11 mouse cellular contexts compared by ENCODE assay signal in genomic region chr16:31589576-31589975, GRCm38 (mm10).
DNase-seq lines count a peak whose midpoint lies in the region; ATAC-seq and TF ChIP-seq lines count a peak whose summit lies in the region.
"Had no signal": no experiment of that assay in that cellular context is flagged by ENCODE, and none has a peak within 500 bp of the region (broad histone marks: within the 10 kb centered on the region; RNA-seq: fewer than 3 reads in every experiment).

No protein-coding gene starts in this region.

- H3K4me1 ChIP-seq in embryonic facial prominence, embryonic 10.5 days, result peaks cover 59% of the 10 kb centered on the region
- H3K4me1 ChIP-seq in forebrain, embryonic 16.5 days (replicated peaks; ENCODE audit: control insufficient read depth, insufficient read depth, low read length), result peaks cover 36% of the 10 kb centered on the region
- H3K4me1 ChIP-seq in midbrain, postnatal 0 days (ENCODE audit: insufficient read depth, low read length), result peaks cover 14% of the 10 kb centered on the region
- peaks cover 12% of the 10 kb centered on the region for H3K4me1 ChIP-seq in intestine, postnatal 0 days (replicated peaks; ENCODE audit: control insufficient read depth, insufficient read depth, low read length)
- H3K4me1 ChIP-seq in intestine, embryonic 16.5 days (ENCODE audit: control insufficient read depth, insufficient read depth, low read length), result peaks cover 24% of the 10 kb centered on the region

- ATAC-seq in forebrain, embryonic 16.5 days, result no peak
- no peak for ATAC-seq in midbrain, postnatal 0 days (ENCODE audit: low FRiP score)
- no peak for ATAC-seq in intestine, postnatal 0 days
- no peak for ATAC-seq in intestine, embryonic 16.5 days

- H3K4me3 ChIP-seq in layer of hippocampus, adult 2 months, result no peak overlapping the region
- H3K4me3 ChIP-seq in embryonic facial prominence, embryonic 10.5 days, result no peak overlapping the region
- no peak overlapping the region for H3K4me3 ChIP-seq in forebrain, embryonic 16.5 days (replicated peaks; ENCODE audit: low read length)
- H3K4me3 ChIP-seq in midbrain, postnatal 0 days (ENCODE audit: low read depth, low read length), result no peak overlapping the region
- no peak overlapping the region for H3K4me3 ChIP-seq in intestine, postnatal 0 days (ENCODE audit: low read depth, low read length)
- H3K4me3 ChIP-seq in intestine, embryonic 16.5 days (ENCODE audit: low read length), result no peak overlapping the region
- H3K4me3 ChIP-seq: liver, embryonic 13.5 days had no signal

- DNase-seq in layer of hippocampus, adult 2 months (ENCODE audit: low spot score in 2 of 2), result no peak
- no peak for DNase-seq in layer of hippocampus, adult 9-11 months
- no peak for DNase-seq in embryonic facial prominence, embryonic 10.5 days (ENCODE audit: low spot score)
- no peak for DNase-seq in midbrain, postnatal 0 days (ENCODE audit: low spot score)
- DNase-seq in spleen, postnatal 36 days (ENCODE audit: low spot score in 2 of 2), result no peak
- DNase-seq: cerebellum, postnatal 36 days; kidney, adult 8-10 months; liver, embryonic 13.5 days had no signal

- 0 out of 2 replicates have a peak, but pooled peaks cover 9% of the 10 kb centered on the region for H3K27me3 ChIP-seq in embryonic facial prominence, embryonic 10.5 days (replicated peaks; ENCODE audit: low read depth, poor library complexity, severe bottlenecking)
- no peaks in the 10 kb centered on the region for H3K27me3 ChIP-seq in forebrain, embryonic 16.5 days (replicated peaks; ENCODE audit: control insufficient read depth, insufficient read depth, low read length)
- no peaks in the 10 kb centered on the region for H3K27me3 ChIP-seq in midbrain, postnatal 0 days (ENCODE audit: insufficient read depth, low read length)
- no peaks in the 10 kb centered on the region for H3K27me3 ChIP-seq in intestine, postnatal 0 days (replicated peaks; ENCODE audit: control insufficient read depth, insufficient read depth, low read length)
- no peaks in the 10 kb centered on the region for H3K27me3 ChIP-seq in intestine, embryonic 16.5 days (replicated peaks; ENCODE audit: control insufficient read depth, insufficient read depth, low read length)
- H3K27me3 ChIP-seq: liver, embryonic 13.5 days had no signal

- no peak overlapping the region for H3K9ac ChIP-seq in forebrain, embryonic 16.5 days (replicated peaks; ENCODE audit: low read depth, low read length)
- H3K9ac ChIP-seq in midbrain, postnatal 0 days (replicated peaks; ENCODE audit: low read length, poor library complexity, severe bottlenecking), result 0 out of 2 replicates have a peak overlapping the region, but pooled peaks have one; percentile 19
- H3K9ac ChIP-seq in intestine, postnatal 0 days (ENCODE audit: low read depth, low read length), result no peak overlapping the region
- no peak overlapping the region for H3K9ac ChIP-seq in intestine, embryonic 16.5 days (ENCODE audit: low read depth, low read length)
- H3K9ac ChIP-seq: liver, embryonic 13.5 days had no signal

- no peak for TF ChIP-seq CTCF in layer of hippocampus, adult 2 months (conservative IDR thresholded peaks at IDR 0.05)
- no peak for TF ChIP-seq CTCF in midbrain, postnatal 0 days (IDR thresholded peaks at IDR 0.05)
- no peak for TF ChIP-seq CTCF in intestine, postnatal 0 days (IDR thresholded peaks at IDR 0.05; ENCODE audit: low read depth)

- peak overlapping the region; percentile 46; the same call in 1 of the 2 replicates for H3K27ac ChIP-seq in layer of hippocampus, adult 2 months
- peak overlapping the region; percentile 63 for H3K27ac ChIP-seq in embryonic facial prominence, embryonic 10.5 days (replicated peaks)
- H3K27ac ChIP-seq in forebrain, embryonic 16.5 days (ENCODE audit: low read length), result peak overlapping the region; percentile 77
- no peak overlapping the region for H3K27ac ChIP-seq in midbrain, postnatal 0 days (ENCODE audit: low read depth, low read length)
- H3K27ac ChIP-seq in intestine, postnatal 0 days (ENCODE audit: low read depth, low read length), result no peak overlapping the region
- no peak overlapping the region for H3K27ac ChIP-seq in intestine, embryonic 16.5 days (ENCODE audit: low read length)
- H3K27ac ChIP-seq: liver, embryonic 13.5 days had no signal

- no peak overlapping the region for H3K4me2 ChIP-seq in forebrain, embryonic 16.5 days (ENCODE audit: low read length)
- H3K4me2 ChIP-seq in midbrain, postnatal 0 days (ENCODE audit: low read depth, low read length, poor library complexity, severe bottlenecking), result no peak overlapping the region
- no peak overlapping the region for H3K4me2 ChIP-seq in intestine, postnatal 0 days (replicated peaks; ENCODE audit: low read depth)
- no peak overlapping the region for H3K4me2 ChIP-seq in intestine, embryonic 16.5 days (ENCODE audit: low read depth, low read length)
- H3K4me2 ChIP-seq: liver, embryonic 13.5 days had no signal

- 25% methylated on average over 6 of the region's 6 CpGs for whole genome bisulfite sequencing in embryonic facial prominence, embryonic 10.5 days
- WGBS in forebrain, embryonic 16.5 days, result 20% methylated on average over 6 of the region's 6 CpGs
- WGBS in midbrain, postnatal 0 days, result 21% methylated on average over 6 of the region's 6 CpGs
- WGBS in intestine, postnatal 0 days, result 60% methylated on average over 6 of the region's 6 CpGs
- 45% methylated on average over 6 of the region's 6 CpGs for WGBS in intestine, embryonic 16.5 days

- no peaks in the 10 kb centered on the region for H3K36me3 ChIP-seq in embryonic facial prominence, embryonic 10.5 days (replicated peaks)
- no peaks in the 10 kb centered on the region for H3K36me3 ChIP-seq in forebrain, embryonic 16.5 days (ENCODE audit: control insufficient read depth, insufficient read depth)
- no peaks in the 10 kb centered on the region for H3K36me3 ChIP-seq in midbrain, postnatal 0 days (ENCODE audit: insufficient read depth, low read length)
- no peaks in the 10 kb centered on the region for H3K36me3 ChIP-seq in intestine, postnatal 0 days (ENCODE audit: control insufficient read depth, insufficient read depth)
- no peaks in the 10 kb centered on the region for H3K36me3 ChIP-seq in intestine, embryonic 16.5 days (ENCODE audit: control insufficient read depth, insufficient read depth, low read length)
- H3K36me3 ChIP-seq: liver, embryonic 13.5 days had no signal

- no peaks in the 10 kb centered on the region for H3K9me3 ChIP-seq in embryonic facial prominence, embryonic 10.5 days
- no peaks in the 10 kb centered on the region for H3K9me3 ChIP-seq in forebrain, embryonic 16.5 days (ENCODE audit: control insufficient read depth, low read length)
- no peaks in the 10 kb centered on the region for H3K9me3 ChIP-seq in midbrain, postnatal 0 days (ENCODE audit: low read length)
- no peaks in the 10 kb centered on the region for H3K9me3 ChIP-seq in intestine, postnatal 0 days (ENCODE audit: control insufficient read depth)
- H3K9me3 ChIP-seq in intestine, embryonic 16.5 days (ENCODE audit: control insufficient read depth, low read length), result no peaks in the 10 kb centered on the region
- H3K9me3 ChIP-seq: liver, embryonic 13.5 days had no signal

Comparison
In these comparisons a context has a peak if more than half of its experiments do, and no peak if none do; other contexts are left out.
1. H3K27ac ChIP-seq: peak in layer of hippocampus, adult 2 months (single experiment), embryonic facial prominence, embryonic 10.5 days (single experiment) and forebrain, embryonic 16.5 days (single experiment); none in midbrain, postnatal 0 days (single experiment), intestine, postnatal 0 days (single experiment) and intestine, embryonic 16.5 days (single experiment).